8 mouse cellular contexts compared by ENCODE assay signal in the genomic region with DNA sequence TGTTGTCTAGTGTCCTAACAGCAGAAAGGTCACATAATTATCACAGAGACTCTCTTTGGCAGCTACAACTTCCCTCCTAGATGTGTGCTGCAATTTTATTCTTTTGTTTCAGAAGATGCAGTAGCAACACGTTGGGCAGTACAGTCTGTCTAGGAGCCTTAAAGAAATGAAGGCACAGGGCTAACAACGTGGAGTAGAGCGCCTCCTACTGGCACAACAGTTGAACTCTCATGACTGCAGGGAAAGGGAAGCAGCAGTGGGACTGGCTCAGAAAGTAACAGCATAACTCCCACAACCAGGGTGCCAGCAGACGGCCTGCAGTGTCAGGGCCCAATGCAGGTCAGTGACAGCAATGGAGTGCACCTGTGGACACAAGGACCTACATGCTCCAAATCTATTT. TPM values are rescaled to one million over a fixed set of nuclear protein-coding genes. Genes with fewer than 3 reads are reported as not detected.
DNase-seq lines count a peak whose midpoint lies in the region; ATAC-seq lines count a peak whose summit lies in the region.

No protein-coding gene starts in this region.

- H3K4me2 ChIP-seq in heart, embryonic 11.5 days: no peak overlapping the region
- no peak overlapping the region for H3K4me2 ChIP-seq in midbrain, embryonic 14.5 days (ENCODE audit: low read length)

- peak; percentile 90 for DNase-seq in heart, adult 11 months
- peak; percentile 91 for DNase-seq in embryo, embryonic 10.5 days (ENCODE audit: low spot score)
- peak; percentile 28 to 43 for DNase-seq in gastrocnemius, postnatal 36 days
- peak; percentile 62 for DNase-seq in kidney, adult 18-20 months
- DNase-seq in left cerebral cortex, postnatal 4 days: peak; percentile 67
- peak; percentile 92 for DNase-seq in midbrain, embryonic 14.5 days
- DNase-seq in spleen, adult 12 weeks (ENCODE audit: low spot score): peak; percentile 37

- intact Hi-C loops in gastrocnemius, postnatal 36 days (cut with DNase I): loop anchor here (2.0 kb wide), 1 partner anchor 236 kb away; no protein-coding TSS in a partner anchor
- intact Hi-C loops in left cerebral cortex, postnatal 4 days (cut with DNase I): loop anchor here (5.0 kb wide), 1 partner anchor 234 kb away; no protein-coding TSS in a partner anchor

- no peaks in the 10 kb centered on the region for H3K4me1 ChIP-seq in heart, embryonic 11.5 days (ENCODE audit: control insufficient read depth, insufficient read depth, low read length)
- H3K4me1 ChIP-seq in midbrain, embryonic 14.5 days (ENCODE audit: control insufficient read depth, insufficient read depth, low read length): no peaks in the 10 kb centered on the region

- H3K27me3 ChIP-seq in heart, embryonic 11.5 days (ENCODE audit: control insufficient read depth, insufficient read depth, low read length): no peaks in the 10 kb centered on the region
- H3K27me3 ChIP-seq in midbrain, embryonic 14.5 days (ENCODE audit: control insufficient read depth, insufficient read depth, low read length): no peaks in the 10 kb centered on the region

- H3K27ac ChIP-seq in heart, embryonic 11.5 days (ENCODE audit: low read depth, low read length): no peak overlapping the region
- H3K27ac ChIP-seq in midbrain, embryonic 14.5 days (replicated peaks; ENCODE audit: low read depth, low read length): no peak overlapping the region

- no peaks in the 10 kb centered on the region for H3K9me3 ChIP-seq in heart, embryonic 11.5 days (replicated peaks; ENCODE audit: control insufficient read depth, low read length)
- H3K9me3 ChIP-seq in midbrain, embryonic 14.5 days (ENCODE audit: control insufficient read depth, low read length): no peaks in the 10 kb centered on the region

- WGBS in heart, embryonic 11.5 days (ENCODE audit: insufficient replicate concordance): 3% methylated on average over 4 of the region's 4 CpGs
- 1% methylated on average over 4 of the region's 4 CpGs for WGBS in midbrain, embryonic 14.5 days

- H3K4me3 ChIP-seq in heart, embryonic 11.5 days (ENCODE audit: low read depth, low read length): no peak overlapping the region
- no peak overlapping the region for H3K4me3 ChIP-seq in midbrain, embryonic 14.5 days (replicated peaks; ENCODE audit: low read depth, low read length)

- no peak; the same call in 1 of the 2 replicates for ATAC-seq in heart, embryonic 11.5 days (replicated peaks; ENCODE audit: insufficient number of reproducible peaks, low FRiP score, low TSS enrichment)
- peak; percentile 81 for ATAC-seq in midbrain, embryonic 14.5 days (ENCODE audit: low FRiP score, low TSS enrichment)

- no peak overlapping the region for H3K9ac ChIP-seq in heart, embryonic 11.5 days (ENCODE audit: low read depth, low read length)
- H3K9ac ChIP-seq in midbrain, embryonic 14.5 days (replicated peaks; ENCODE audit: low read length): no peak overlapping the region

- H3K36me3 ChIP-seq in heart, embryonic 11.5 days (ENCODE audit: control insufficient read depth, insufficient read depth, low read length): peaks cover 4% of the 10 kb centered on the region; the same call in 1 of the 2 replicates
- H3K36me3 ChIP-seq in midbrain, embryonic 14.5 days (ENCODE audit: control insufficient read depth, insufficient read depth, low read length): peaks cover 9% of the 10 kb centered on the region

RNA-seq across cellular contexts. Expression of gene Aftph, which starts 50.4 kb away (rescaled TPM):
- polyA plus RNA-seq in heart, embryonic 11.5 days (2014; fragmentation: Nextera tagmentation; extraction: Ambion mirVana): 12.1 and 15.7 TPM in 2 replicates
- 10 to 100 TPM; 14.3 to 15.1 TPM for total RNA-seq in gastrocnemius, postnatal 36 days (2021)
- total RNA-seq in left cerebral cortex, postnatal 4 days (2021): 10 to 100 TPM; 55.0 to 55.1 TPM
- 34.3 and 44.8 TPM in 2 replicates for polyA plus RNA-seq in midbrain, embryonic 14.5 days (2014; fragmentation: Nextera tagmentation; extraction: Ambion mirVana)

Comparison
In these comparisons a context has a peak if more than half of its experiments do, and no peak if none do; other contexts are left out.
1. DNase-seq: peak in every context shown above with its lines; median percentile 92 in midbrain, embryonic 14.5 days; 91 in embryo, embryonic 10.5 days; 90 in heart, adult 11 months; 67 in left cerebral cortex, postnatal 4 days; 62 in kidney, adult 18-20 months; 37 in spleen, adult 12 weeks; 36 in gastrocnemius, postnatal 36 days.